Mouse (Mus musculus) brown adipose tissue, adult 24 weeks (tissue): ENCODE measurements around the gene Fmo3. TPM values are rescaled to one million over a fixed set of nuclear protein-coding genes. Genes with fewer than 3 reads are reported as not detected.

Source experiments
- H3K27ac ChIP-seq: fragments of 200-500 bp; replicated peaks from 2 replicates; pipeline ENCODE4 v1.5.1; 2012; ENCODE audit warnings: low read depth, mild to moderate bottlenecking, low read length
- H3K4me1 ChIP-seq: fragments of 200-500 bp; 2 replicates; pipeline ENCODE4 v1.6.1; 2012; ENCODE audit warnings: low read length, mixed read lengths; ENCODE audit not compliant: control insufficient read depth, insufficient read depth, insufficient read length
- H3K4me3 ChIP-seq: fragments of 200-500 bp; 2 replicates; pipeline ENCODE4 v1.5.1; 2012; ENCODE audit warnings: low read depth, mild to moderate bottlenecking, low read length, moderate library complexity; ENCODE audit not compliant: insufficient read depth
- polyA plus RNA-seq: library from polyadenylated mRNA; stranded (reverse); fragments of >200 nt; gene quantifications from 2 replicates; pipeline ENCODE4 v1.2.4, GENCODE M21; 2012; ENCODE audit not compliant: missing spikeins, insufficient read depth, insufficient read length

The Fmo3 gene
- polyA plus RNA-seq = not detected in 2 replicates

DNA sequence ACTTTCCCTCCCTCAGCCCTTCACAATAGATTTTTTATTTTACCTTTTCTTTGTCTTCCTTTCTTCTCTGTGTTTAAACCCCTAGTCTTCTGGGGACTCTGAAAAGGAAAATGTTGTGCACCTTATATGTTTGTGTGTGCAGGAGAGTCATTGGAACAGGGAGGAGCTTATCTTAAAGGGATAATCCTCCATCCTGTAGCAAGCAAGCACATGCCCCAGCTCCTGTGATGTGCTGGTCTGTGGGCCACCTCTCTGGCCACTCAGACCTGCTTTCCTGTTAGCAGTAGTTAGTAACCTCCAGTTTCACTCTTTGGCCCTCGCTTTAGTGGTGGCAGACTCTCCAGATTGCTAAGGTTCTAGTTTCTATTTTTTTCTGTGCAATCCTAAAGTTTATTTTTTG lies at the start of gene Fmo3:
Fmo3 (minus strand) TSS at position 101 of the 400 bp plus-strand sequence.
- no peaks in the 10 kb centered on the region for H3K4me1 ChIP-seq
- H3K27ac ChIP-seq = no peak within 1 kb of the TSS
- no peak within 1 kb of the TSS for H3K4me3 ChIP-seq

DNA sequence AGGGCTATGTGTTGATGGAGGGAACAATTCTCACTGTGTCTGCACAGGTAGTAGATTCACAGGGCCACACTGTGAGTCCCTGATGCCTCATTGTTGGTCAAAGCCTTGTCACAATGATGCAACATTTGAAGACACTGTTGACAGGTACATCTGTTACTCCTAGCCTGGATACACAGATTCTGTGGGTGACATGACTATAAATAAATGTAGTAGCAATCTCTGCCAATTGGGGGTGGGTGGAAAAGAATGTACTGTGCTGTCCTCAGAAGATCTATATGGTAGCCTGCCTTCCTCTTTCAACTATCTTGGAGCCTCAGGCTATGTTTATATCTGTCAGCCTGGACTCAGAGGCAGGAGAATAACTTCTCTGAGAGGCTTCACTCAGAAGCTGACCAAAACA lies 38.7 kb upstream of the Fmo3 start:
- H3K4me3 ChIP-seq = no peak overlapping the region
- no peak overlapping the region for H3K27ac ChIP-seq
- H3K4me1 ChIP-seq = no peaks in the 10 kb centered on the region

DNA sequence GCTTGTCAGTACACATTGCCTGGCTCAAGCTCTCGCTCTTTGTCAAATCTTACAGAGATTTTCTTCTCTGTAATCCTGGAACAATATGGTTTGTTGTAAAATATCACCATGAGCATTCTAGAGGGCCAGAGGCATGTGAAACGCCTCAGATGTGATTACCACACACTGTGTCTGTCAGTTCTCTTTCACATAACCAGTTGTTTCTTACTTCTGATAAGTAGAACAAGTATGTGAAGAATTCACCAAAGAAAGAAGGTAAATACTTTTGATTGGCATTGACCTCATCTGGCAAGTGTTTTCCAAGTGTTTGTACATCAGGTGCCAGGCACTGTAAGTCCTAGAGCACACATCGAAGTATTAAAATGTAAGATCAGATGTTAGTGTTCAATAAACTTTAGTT lies 24.9 kb upstream of the Fmo3 start:
- Histone ChIP-seq H3K4me3 (no peak overlapping the region), H3K4me1 (no peaks in the 10 kb centered on the region), H3K27ac (no peak overlapping the region)

DNA sequence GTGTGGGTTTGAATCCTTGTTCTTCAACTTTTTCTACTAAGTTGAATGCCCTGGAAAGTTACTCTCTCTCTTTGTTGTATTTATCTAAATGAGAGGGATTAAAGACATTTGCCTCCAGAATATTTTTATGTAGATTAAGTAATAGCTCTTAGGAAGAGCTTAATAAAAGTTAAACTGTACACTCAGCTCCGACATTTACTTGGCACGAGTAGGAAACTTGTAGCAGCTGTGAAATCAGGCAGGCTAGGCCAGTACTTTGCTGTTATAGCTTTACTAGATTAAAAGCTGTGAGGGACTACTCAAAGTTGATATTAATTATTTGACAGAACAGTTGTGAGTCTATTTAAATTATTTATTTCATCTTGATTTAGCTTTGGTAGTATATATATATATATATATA lies 19.2 kb upstream of the Fmo3 start:
- Histone ChIP-seq H3K4me1 (no peaks in the 10 kb centered on the region), H3K4me3 (no peak overlapping the region)

GRCm38 (mm10) chr1:163001271-163001829 lies 17.0 kb upstream of the Fmo3 start:
- no peak overlapping the region for H3K27ac ChIP-seq
- H3K4me3 ChIP-seq = no peak overlapping the region
- H3K4me1 ChIP-seq = no peaks in the 10 kb centered on the region

More for the DNA sequence above, 19.2 kb upstream of the Fmo3 start:
- H3K27ac ChIP-seq = no peak overlapping the region

GRCm38 (mm10) chr1:162987546-162987945 lies 3.2 kb upstream of the Fmo3 start:
- Histone ChIP-seq H3K4me3 (no peak overlapping the region), H3K4me1 (no peaks in the 10 kb centered on the region), H3K27ac (no peak overlapping the region)

DNA sequence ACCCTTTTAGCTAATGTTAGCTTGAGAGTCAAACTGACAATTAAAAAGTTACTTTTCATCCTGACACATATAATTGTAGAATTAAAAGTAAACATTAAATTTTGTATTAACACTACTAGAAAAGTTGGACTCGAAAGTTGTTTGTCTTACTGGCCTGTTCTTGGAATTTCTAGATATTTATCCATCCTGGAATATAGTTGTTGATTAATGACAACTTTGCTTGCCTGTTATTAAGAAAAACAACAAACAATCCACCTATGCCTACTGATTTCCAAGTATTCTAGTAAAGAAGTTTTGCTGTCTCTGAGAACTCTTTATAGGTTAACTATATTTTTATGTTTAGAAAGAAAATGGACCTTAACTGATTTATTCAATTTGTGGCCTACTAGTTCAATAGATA lies 2.4 kb upstream of the Fmo3 start:
- Histone ChIP-seq H3K27ac (no peak overlapping the region), H3K4me3 (no peak overlapping the region)

GRCm38 (mm10) chr1:162986121-162986748 lies 1.9 kb upstream of the Fmo3 start:
- H3K4me1 ChIP-seq = no peaks in the 10 kb centered on the region
- H3K27ac ChIP-seq = no peak overlapping the region; the same call in 1 of the 2 replicates
- H3K4me3 ChIP-seq = no peak overlapping the region

More for the DNA sequence above, 2.4 kb upstream of the Fmo3 start:
- no peaks in the 10 kb centered on the region for H3K4me1 ChIP-seq

GRCm38 (mm10) chr1:162963556-162963955 lies 20.8 kb downstream of the Fmo3 start:
- no peak overlapping the region for H3K27ac ChIP-seq
- H3K4me3 ChIP-seq = no peak overlapping the region
- no peaks in the 10 kb centered on the region for H3K4me1 ChIP-seq

DNA sequence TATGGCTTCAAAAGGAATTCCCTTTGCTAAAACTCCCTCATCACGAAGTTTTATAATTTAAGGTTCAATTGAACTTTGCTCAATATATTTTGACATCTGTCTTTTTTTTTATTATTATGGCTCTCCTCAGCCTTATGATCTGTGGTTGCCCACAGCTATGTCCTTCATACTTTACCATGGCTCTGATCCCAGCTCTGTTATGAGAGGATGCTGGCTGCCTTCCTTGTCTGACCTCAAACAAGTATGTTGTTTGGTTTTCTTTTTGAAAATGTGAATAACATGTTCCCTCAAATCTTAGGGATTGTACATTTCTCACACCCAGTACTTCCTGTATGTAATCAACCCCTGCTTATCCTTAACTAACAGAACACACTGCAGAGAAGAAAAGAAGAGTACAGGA lies 26.9 kb downstream of the Fmo3 start:
- Histone ChIP-seq H3K4me3 (no peak overlapping the region), H3K27ac (no peak overlapping the region), H3K4me1 (peaks cover 4% of the 10 kb centered on the region)

DNA sequence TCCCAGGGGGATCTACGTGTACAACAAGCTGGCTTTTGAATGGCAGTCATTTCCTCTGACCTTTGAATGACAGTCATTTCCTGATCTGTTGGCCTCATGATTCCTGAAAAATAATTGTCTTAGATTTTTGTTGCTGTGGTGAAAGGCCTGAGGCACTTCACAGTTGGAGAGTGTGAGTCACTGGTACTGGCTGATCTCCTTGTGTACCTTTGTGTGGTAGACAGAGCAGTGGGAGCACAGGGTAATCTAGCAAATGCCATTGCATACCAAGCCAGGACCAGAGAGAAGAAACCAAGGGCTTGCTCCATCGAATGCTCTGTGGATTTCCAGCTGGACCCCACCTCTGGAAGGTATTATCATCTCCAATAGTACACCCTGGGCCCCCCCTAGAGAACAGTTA lies 31.2 kb downstream of the Fmo3 start:
- Histone ChIP-seq H3K4me3 (no peak overlapping the region), H3K4me1 (peaks cover 4% of the 10 kb centered on the region), H3K27ac (peak overlapping the region; percentile 73)

DNA sequence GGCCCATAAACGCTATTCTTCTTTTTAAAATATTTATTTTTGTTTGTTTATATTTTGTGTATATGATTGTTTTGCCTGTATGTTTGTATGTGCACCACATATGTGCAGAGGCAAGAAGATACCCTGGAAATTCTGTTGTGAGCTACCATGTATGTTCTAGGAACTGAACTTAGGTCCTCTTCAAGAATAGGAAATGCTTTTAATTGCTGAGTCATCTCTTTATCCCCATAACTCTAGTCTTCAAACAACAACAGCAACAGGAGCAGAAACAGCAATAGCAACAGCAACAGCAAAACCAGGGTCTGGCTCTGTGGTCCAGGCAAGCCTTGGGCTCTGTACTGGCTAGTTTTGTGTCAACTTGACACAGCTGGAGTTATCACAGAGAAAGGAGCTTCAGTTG lies 34.6 kb downstream of the Fmo3 start:
- H3K4me1 ChIP-seq = peaks cover 4% of the 10 kb centered on the region; the same call in 1 of the 2 replicates
- H3K4me3 ChIP-seq = no peak overlapping the region
- H3K27ac ChIP-seq = no peak overlapping the region

GRCm38 (mm10) chr1:162947934-162948333 lies 36.4 kb downstream of the Fmo3 start:
- peaks cover 3% of the 10 kb centered on the region; the same call in 1 of the 2 replicates for H3K4me1 ChIP-seq
- no peak overlapping the region for H3K4me3 ChIP-seq
- no peak overlapping the region for H3K27ac ChIP-seq

- H3K4me3 ChIP-seq = no peak overlapping the region
- no peak overlapping the region for H3K27ac ChIP-seq
- peaks cover 3% of the 10 kb centered on the region; the same call in 1 of the 2 replicates for H3K4me1 ChIP-seq
Observed at GRCm38 (mm10) chr1:162946837-162947558, 37.3 kb downstream of the Fmo3 start.

DNA sequence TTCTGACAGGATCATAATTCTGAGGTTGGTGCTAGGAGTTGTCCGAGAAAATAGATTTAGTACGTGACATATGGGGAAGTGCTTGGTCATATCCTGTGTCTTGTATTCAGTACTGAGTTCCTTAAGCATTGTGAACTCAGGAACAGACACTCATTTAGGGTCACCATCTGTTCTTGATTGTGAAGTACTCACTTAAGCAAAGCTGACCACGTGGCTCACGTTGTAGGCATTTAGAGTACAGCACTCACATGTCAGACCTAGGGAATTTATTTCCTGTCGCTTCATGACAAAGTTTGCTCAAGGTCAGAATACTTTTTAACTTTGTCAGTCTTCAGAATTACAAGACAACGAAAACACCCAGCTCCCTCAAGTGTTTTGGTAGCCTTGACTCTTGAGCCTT lies 40.6 kb downstream of the Fmo3 start:
- Histone ChIP-seq H3K4me1 (peaks cover 3% of the 10 kb centered on the region; the same call in 1 of the 2 replicates), H3K4me3 (no peak overlapping the region), H3K27ac (peak overlapping the region; percentile 58)
